In genomic region chr7:145239736-145240505, GRCm38 (mm10) we compare ENCODE assay signal across 11 mouse cellular contexts. TPM values are rescaled to one million over a fixed set of nuclear protein-coding genes. Genes with fewer than 3 reads are reported as not detected.
DNase-seq lines count a peak whose midpoint lies in the region.
"Had no signal": no experiment of that assay in that cellular context is flagged by ENCODE, and none has a peak within 500 bp of the region (broad histone marks: within the 10 kb centered on the region; RNA-seq: fewer than 3 reads in every experiment).

No protein-coding gene starts in this region.

- no peaks in the 10 kb centered on the region for H3K36me3 ChIP-seq in heart, embryonic 10.5 days
- H3K36me3 ChIP-seq: limb, embryonic 12.5 days had no signal

- H3K4me1 ChIP-seq in heart, embryonic 10.5 days: peaks cover 12% of the 10 kb centered on the region

- H3K27me3 ChIP-seq in heart, embryonic 10.5 days (ENCODE audit: insufficient read depth, poor library complexity, severe bottlenecking): peaks cover 35% of the 10 kb centered on the region

- 76% methylated on average over 8 of the region's 8 CpGs for WGBS in heart, embryonic 10.5 days

- no peak overlapping the region for H3K4me3 ChIP-seq in heart, embryonic 10.5 days
- H3K4me3 ChIP-seq: heart, adult 2 months; limb, embryonic 12.5 days had no signal

- DNase-seq in heart, embryonic 10.5 days (ENCODE audit: low spot score): no peak
- DNase-seq in heart, adult 9 months (ENCODE audit: low spot score in 2 of 2): no peak
- peak; percentile 78 to 89 for DNase-seq in cerebellum, postnatal 14 days
- peak; percentile 68 for DNase-seq in kidney, postnatal 14 days
- peak; percentile 52 for DNase-seq in lung, postnatal 14 days
- no peak for DNase-seq in gastrocnemius, postnatal 10 days
- DNase-seq in adrenal gland, postnatal 25 days: no peak
- DNase-seq in layer of hippocampus, postnatal 25 days (ENCODE audit: extremely low spot score in 1 of 2, low spot score in 1 of 2): no peak
- DNase-seq: liver, postnatal 0 days had no signal

- peak overlapping the region; percentile 22; the same call in 1 of the 2 replicates for H3K27ac ChIP-seq in heart, embryonic 10.5 days
- H3K27ac ChIP-seq: heart, adult 2 months; limb, embryonic 12.5 days had no signal

- no peaks in the 10 kb centered on the region for H3K9me3 ChIP-seq in heart, embryonic 10.5 days
- H3K9me3 ChIP-seq: limb, embryonic 12.5 days had no signal

RNA-seq across cellular contexts. Expression of gene 1810010D01Rik, which starts 32.0 kb away (rescaled TPM):
- polyA plus RNA-seq in heart, embryonic 10.5 days (2016; fragmentation: Nextera tagmentation; extraction: Ambion mirVana): 0.30 and 1.3 TPM in 2 replicates
- total RNA-seq in gastrocnemius, postnatal 10 days (2021): under 1 TPM in 1 of 2 experiments, not detected in 1; 0.61 TPM
- 0.52 TPM in 1 of 2 replicates, not detected in the other for total RNA-seq in adrenal gland, postnatal 25 days (2021)
- total RNA-seq in layer of hippocampus, postnatal 25 days (2021): 1 to 10 TPM in 1 of 2 experiments, under 1 TPM in 1; 0.44 to 1.5 TPM
- total RNA-seq: heart, adult 2 months had no signal
- polyA plus RNA-seq: liver, postnatal 0 days had no signal

RNA-seq across cellular contexts. Expression of gene Tpcn2, which starts 43.9 kb away (rescaled TPM):
- 5.7 and 5.8 TPM in 2 replicates for polyA plus RNA-seq in heart, embryonic 10.5 days (2016; fragmentation: Nextera tagmentation; extraction: Ambion mirVana)
- 1 to 10 TPM; 3.6 to 7.2 TPM for total RNA-seq in gastrocnemius, postnatal 10 days (2021)
- 13.7 and 18.8 TPM in 2 replicates for total RNA-seq in adrenal gland, postnatal 25 days (2021)
- 1 to 10 TPM; 4.0 to 5.8 TPM for total RNA-seq in layer of hippocampus, postnatal 25 days (2021)

Comparison
In these comparisons a context has a peak if more than half of its experiments do, and no peak if none do; other contexts are left out.
1. DNase-seq: peak in cerebellum, postnatal 14 days (2 of 2), kidney, postnatal 14 days (single experiment) and lung, postnatal 14 days (single experiment); none in heart, embryonic 10.5 days (single experiment), heart, adult 9 months (0 of 2), gastrocnemius, postnatal 10 days (single experiment), adrenal gland, postnatal 25 days (single experiment) and layer of hippocampus, postnatal 25 days (0 of 2).